Mouse (Mus musculus) MEL (cell line): ENCODE data around the gene Prkcg.

Source experiments
- BHLHE40 ChIP-seq: IDR thresholded peaks from 2 replicates; pipeline ENCODE4 v1.6.1; 2012; ENCODE audit warnings: low read depth, mild to moderate bottlenecking, inconsistent platforms, low read length, improper control_type of control experiment, borderline replicate concordance
- CHD2 ChIP-seq: IDR thresholded peaks from 2 replicates; pipeline ENCODE4 v1.6.1; 2011; ENCODE audit warnings: low read length, improper control_type of control experiment
- CTCF ChIP-seq, 3 experiments: IDR thresholded peaks in 2 of 3; conservative IDR thresholded peaks in 1 of 3; 2 replicates each; pipeline ENCODE4 v1.5.1; 2011 to 2012; ENCODE audit warnings: low read length in 3 of 3, low read depth in 2 of 3, mild to moderate bottlenecking in 2 of 3, improper control_type of control experiment in 1 of 3, inconsistent platforms in 1 of 3, mixed read lengths in 1 of 3, moderate library complexity in 1 of 3; ENCODE audit not compliant: control insufficient read depth in 1 of 3, insufficient read depth in 1 of 3, poor library complexity in 1 of 3, severe bottlenecking in 1 of 3
- ELF1 ChIP-seq: IDR thresholded peaks from 2 replicates; pipeline ENCODE4 v1.6.1; 2014; ENCODE audit warnings: low read depth, mild to moderate bottlenecking, inconsistent platforms, low read length, improper control_type of control experiment, moderate library complexity
- MAFK ChIP-seq: IDR thresholded peaks from 2 replicates; pipeline ENCODE4 v1.6.1; 2011; ENCODE audit warnings: low read depth, mild to moderate bottlenecking, low read length, improper control_type of control experiment, borderline replicate concordance
- MAX ChIP-seq: IDR thresholded peaks from 2 replicates; pipeline ENCODE4 v1.6.1; 2011; ENCODE audit warnings: low read length, improper control_type of control experiment
- NELFE ChIP-seq: IDR thresholded peaks from 2 replicates; pipeline ENCODE4 v1.6.1; 2011; ENCODE audit warnings: low read depth, low read length, improper control_type of control experiment
- NRF1 ChIP-seq: IDR thresholded peaks from 2 replicates; pipeline ENCODE4 v1.6.1; 2014; ENCODE audit warnings: low read depth, mild to moderate bottlenecking, inconsistent platforms, low read length, improper control_type of control experiment, moderate library complexity; ENCODE audit not compliant: poor library complexity, insufficient read depth, severe bottlenecking
- SIN3A ChIP-seq: IDR thresholded peaks from 2 replicates; pipeline ENCODE4 v1.6.1; 2012; ENCODE audit warnings: low read length, improper control_type of control experiment, inconsistent platforms
- TBP ChIP-seq: IDR thresholded peaks from 2 replicates; pipeline ENCODE4 v1.8.0; 2011; ENCODE audit warnings: low read depth, low read length, improper control_type of control experiment

DNA sequence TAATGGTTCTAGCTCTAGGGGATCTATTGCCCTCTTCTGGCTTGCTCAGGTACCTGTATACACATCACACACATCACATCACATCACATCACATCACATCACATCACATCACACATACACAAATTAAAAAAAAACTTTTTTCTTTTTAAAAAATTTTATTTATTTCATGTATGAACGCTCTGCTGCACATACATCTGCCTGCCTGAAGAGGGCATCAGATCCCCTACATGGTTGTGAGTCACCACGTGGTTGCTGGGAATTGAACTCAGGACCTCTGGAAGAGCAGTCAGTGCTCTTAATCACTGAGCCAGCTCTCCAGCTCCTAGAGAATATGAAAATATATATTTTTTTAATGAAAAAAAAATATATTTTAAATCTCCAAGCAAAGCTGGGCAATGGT lies 49.8 kb upstream of the Prkcg start:
- TF ChIP-seq ELF1, result no peak
- TF ChIP-seq MAX, result no peak
- TF ChIP-seq NRF1, result no peak
- no peak for TF ChIP-seq SIN3A
- TF ChIP-seq TBP, result no peak
- no peak for TF ChIP-seq BHLHE40
- peak; percentile 12 to 23 (median 23); a peak in 1 of 6 replicates for TF ChIP-seq CTCF (IDR thresholded peaks at IDR 0.05 in 2 of 3, conservative IDR thresholded peaks at IDR 0.05 in 1 of 3; ENCODE audit: control insufficient read depth in 1 of 3, insufficient read depth in 1 of 3, low read depth in 2 of 3, low read length in 3 of 3, poor library complexity in 1 of 3, severe bottlenecking in 1 of 3)
- TF ChIP-seq CHD2, result no peak
- no peak for TF ChIP-seq MAFK
- TF ChIP-seq NELFE, result no peak
